Mouse (Mus musculus): ENCODE results near the gene Rnf19b. TPM values are rescaled to one million over a fixed set of nuclear protein-coding genes. Genes with fewer than 3 reads are reported as not detected.
A peak's percentile ranks its signal among the peaks of the same experiment; 100 is the strongest.

Rnf19b gene
- total and polyA plus RNA-seq, 3 experiments, result 75.3 to 104 (median 98.3) TPM

- Histone ChIP-seq H3K79me2 (replicated peaks; ENCODE audit: control insufficient read depth, extremely low read depth, insufficient read depth, poor library complexity, severe bottlenecking) (peaks cover 20% of the 10 kb centered on the region), H3K27me3 (replicated peaks) (no peaks in the 10 kb centered on the region), H3K27ac (ENCODE audit: insufficient read depth, low read depth) (no peak overlapping the region), H3K4me1 (ENCODE audit: control insufficient read depth in 1 of 2, insufficient read depth in 2 of 2) (peaks cover 1 to 49% of the 10 kb centered on the region in 2 experiments; a peak in 3 of 4 replicates), H3K4me2 (ENCODE audit: insufficient read depth, low read depth, poor library complexity, severe bottlenecking) (peak overlapping the region; percentile 94), H3K36me3 (replicated peaks in 1 of 2; ENCODE audit: control insufficient read depth in 1 of 2, insufficient read depth in 1 of 2, low read length in 1 of 2) (peaks cover 0 to 21% of the 10 kb centered on the region in 2 experiments), H3K9ac (ENCODE audit: insufficient read depth, low read depth) (peak overlapping the region; percentile 87), H3K4me3 (replicated peaks in 1 of 3; ENCODE audit: low read depth in 2 of 3, low read length in 2 of 3, poor library complexity in 1 of 3) (peak overlapping the region; percentile 72 to 99 (median 97)), H3K9me3 (replicated peaks; ENCODE audit: low read length) (no peaks in the 10 kb centered on the region)
- dilution Hi-C loops (cut with MboI; ENCODE audit: extremely low pct_ligation_motif_present, extremely low pct_unique_long_range_greater_than_20kb, low sequenced_read_pairs) (no loop called here), in situ Hi-C loops (cut with MboI; ENCODE audit: low pct_ligation_motif_present, low pct_unique_long_range_greater_than_20kb, low sequenced_read_pairs) (no loop called here)
- TF ChIP-seq MAZ (IDR thresholded peaks at IDR 0.05; ENCODE audit: low read depth, low read length), result peak; percentile 65; the same call in 1 of the 2 replicates
- TF ChIP-seq MYC (IDR thresholded peaks at IDR 0.05; ENCODE audit: low read depth, low read length), result no peak
- TF ChIP-seq USF1 (IDR thresholded peaks at IDR 0.05; ENCODE audit: low read depth, low read length), result peak; percentile 77
- TF ChIP-seq NELFE (IDR thresholded peaks at IDR 0.05; ENCODE audit: low read depth, low read length), result peak; percentile 98
- TF ChIP-seq CHD1 (IDR thresholded peaks at IDR 0.05; ENCODE audit: low read depth, low read length), result no peak
- peak; percentile 82 for TF ChIP-seq CHD2 (IDR thresholded peaks at IDR 0.05; ENCODE audit: low read length)
- no peak for TF ChIP-seq JUND (conservative IDR thresholded peaks at IDR 0.05; ENCODE audit: low read depth, low read length)
- TF ChIP-seq POLR2A (IDR thresholded peaks at IDR 0.05; ENCODE audit: low read depth, low read length), result peak; percentile 98
- peak; percentile 96 for TF ChIP-seq TCF12 (IDR thresholded peaks at IDR 0.05; ENCODE audit: low read depth, low read length)
- TF ChIP-seq ELF1 (IDR thresholded peaks at IDR 0.05; ENCODE audit: low read depth, low read length), result peak; percentile 53; the same call in 1 of the 2 replicates
- no peak for TF ChIP-seq ZKSCAN1 (IDR thresholded peaks at IDR 0.05; ENCODE audit: borderline replicate concordance, low read depth, low read length)
- TF ChIP-seq HCFC1 (IDR thresholded peaks at IDR 0.05; ENCODE audit: low read depth, low read length), result 0 out of 2 replicates have a peak, but pooled peaks have one; percentile 9
- TF ChIP-seq CTCF (conservative IDR thresholded peaks at IDR 0.05 in 1 of 2, IDR thresholded peaks at IDR 0.05 in 1 of 2; ENCODE audit: low read depth in 2 of 2, low read length in 2 of 2), result no peak
- no peak for TF ChIP-seq GABPA (IDR thresholded peaks at IDR 0.05; ENCODE audit: insufficient replicate concordance, low read depth, low read length)
- TF ChIP-seq USF2 (conservative IDR thresholded peaks at IDR 0.05; ENCODE audit: low read depth, low read length), result peak; percentile 49
- no peak for TF ChIP-seq RAD21 (IDR thresholded peaks at IDR 0.05; ENCODE audit: low read depth, low read length)
- TF ChIP-seq POLR2AphosphoS2 (IDR thresholded peaks at IDR 0.05; ENCODE audit: low read depth, low read length), result peak; percentile 73; the same call in 1 of the 2 replicates
- no peak for TF ChIP-seq JUN (IDR thresholded peaks at IDR 0.05; ENCODE audit: insufficient read depth, low read depth, low read length)
- TF ChIP-seq NRF1 (IDR thresholded peaks at IDR 0.05; ENCODE audit: low read depth, low read length), result peak; percentile 96
- no peak for TF ChIP-seq ETS1 (conservative IDR thresholded peaks at IDR 0.05; ENCODE audit: low read depth, low read length)
- no peak for TF ChIP-seq RCOR1 (conservative IDR thresholded peaks at IDR 0.05; ENCODE audit: low read depth, low read length)
- 0 out of 2 replicates have a peak, but pooled peaks have one; percentile 26 for TF ChIP-seq KAT2A (IDR thresholded peaks at IDR 0.05; ENCODE audit: insufficient replicate concordance, low read length)
- no peak; the same call in 1 of the 2 replicates for TF ChIP-seq SIN3A (IDR thresholded peaks at IDR 0.05; ENCODE audit: low read length)
- no peak for TF ChIP-seq ZC3H11A (IDR thresholded peaks at IDR 0.05; ENCODE audit: low read depth, low read length)
- no peak for TF ChIP-seq PAX5 (IDR thresholded peaks at IDR 0.05; ENCODE audit: low read length)
- no peak for TF ChIP-seq EP300 (IDR thresholded peaks at IDR 0.05; ENCODE audit: low read length)
- no peak for TF ChIP-seq SMC3 (IDR thresholded peaks at IDR 0.05; ENCODE audit: low read depth, low read length)
- TF ChIP-seq MAX (IDR thresholded peaks at IDR 0.05; ENCODE audit: low read length), result peak; percentile 15; the same call in 1 of the 2 replicates
- peak; percentile 30; the same call in 1 of the 2 replicates for TF ChIP-seq MXI1 (IDR thresholded peaks at IDR 0.05; ENCODE audit: low read depth, low read length)
- TF ChIP-seq TBP (conservative IDR thresholded peaks at IDR 0.05; ENCODE audit: low read depth, low read length), result peak; percentile 92
- no peak for TF ChIP-seq UBTF (IDR thresholded peaks at IDR 0.05; ENCODE audit: low read depth, low read length)
- TF ChIP-seq ZMIZ1 (IDR thresholded peaks at IDR 0.05; ENCODE audit: low read depth, low read length), result peak; percentile 97
- TF ChIP-seq IRF4 (IDR thresholded peaks at IDR 0.05; ENCODE audit: low read depth, low read length), result no peak
- TF ChIP-seq ZNF384 (IDR thresholded peaks at IDR 0.05; ENCODE audit: low read depth, low read length), result no peak
- TF ChIP-seq BHLHE40 (IDR thresholded peaks at IDR 0.05; ENCODE audit: low read depth, low read length), result no peak
- no peak for TF ChIP-seq MAFK (IDR thresholded peaks at IDR 0.05; ENCODE audit: insufficient replicate concordance, low read length)
- no peak for TF ChIP-seq E2F4 (IDR thresholded peaks at IDR 0.05; ENCODE audit: insufficient replicate concordance, low read depth, low read length)
- TF ChIP-seq MEF2A (IDR thresholded peaks at IDR 0.05; ENCODE audit: borderline replicate concordance, low read depth, low read length), result 0 out of 2 replicates have a peak, but pooled peaks have one; percentile 27
- DNase-seq (ENCODE audit: extremely low read depth), result peak; percentile 93
Measured at GRCm38 (mm10) chr4:129057533-129058206, 401 bp upstream of the Rnf19b start.

Data from CH12.LX (cell line).